In the genomic region with DNA sequence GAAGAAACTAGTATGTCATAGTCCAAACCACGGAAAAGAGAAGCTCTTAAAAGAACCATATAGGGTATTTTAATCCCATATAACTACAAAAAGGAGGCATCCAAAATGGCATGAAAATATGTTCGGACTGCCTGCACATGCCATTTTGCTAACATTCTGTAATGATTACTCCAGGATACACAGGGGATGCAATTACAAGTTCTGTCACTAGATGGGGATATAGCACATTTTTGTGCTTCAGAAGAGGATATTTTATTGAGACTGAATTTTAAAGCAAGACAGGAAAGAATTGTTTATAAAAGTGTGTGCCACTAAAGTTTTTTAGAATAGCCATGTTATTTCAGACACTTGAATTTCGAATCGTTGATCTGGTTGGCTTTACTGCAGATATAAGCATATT, we compare ENCODE assay signal across 8 mouse cellular contexts. TPM values are rescaled to one million over a fixed set of nuclear protein-coding genes. Genes with fewer than 3 reads are reported as not detected.
A peak's percentile ranks its signal among the peaks of the same experiment; 100 is the strongest.
DNase-seq lines count a peak whose midpoint lies in the region; ATAC-seq and TF ChIP-seq lines count a peak whose summit lies in the region.

No protein-coding gene starts in this region.

- no peaks in the 10 kb centered on the region for H3K27me3 ChIP-seq in embryonic facial prominence, embryonic 14.5 days (replicated peaks; ENCODE audit: control insufficient read depth, insufficient read depth, low read length)

- DNase-seq in gastrocnemius, adult 2 months: no peak
- DNase-seq in gastrocnemius, postnatal 10 days: no peak
- peak; percentile 58 for DNase-seq in thymus, postnatal 0 days (ENCODE audit: low spot score)
- DNase-seq in thymus, postnatal 4 days: no peak
- peak; percentile 68 for DNase-seq in embryonic facial prominence, embryonic 14.5 days (ENCODE audit: low spot score)
- DNase-seq in lung, postnatal 36 days: peak; percentile 51
- DNase-seq in adrenal gland, postnatal 14 days: no peak
- DNase-seq in frontal cortex, postnatal 10 days (ENCODE audit: low spot score in 2 of 2): no peak

- H3K4me1 ChIP-seq in embryonic facial prominence, embryonic 14.5 days (ENCODE audit: control insufficient read depth, insufficient read depth, low read length): no peaks in the 10 kb centered on the region

- ATAC-seq in embryonic facial prominence, embryonic 14.5 days (ENCODE audit: low read depth): no peak

- peak; percentile 75 for TF ChIP-seq CTCF in gastrocnemius, adult 2 months (IDR thresholded peaks at IDR 0.05)

- H3K9ac ChIP-seq in embryonic facial prominence, embryonic 14.5 days (ENCODE audit: low read depth, low read length): no peak overlapping the region

- H3K9me3 ChIP-seq in embryonic facial prominence, embryonic 14.5 days (ENCODE audit: control insufficient read depth, low read length): no peaks in the 10 kb centered on the region

- H3K4me2 ChIP-seq in embryonic facial prominence, embryonic 14.5 days (ENCODE audit: low read depth, low read length): peak overlapping the region; percentile 23; the same call in 1 of the 2 replicates

- no peak overlapping the region for H3K27ac ChIP-seq in gastrocnemius, adult 2 months
- H3K27ac ChIP-seq in embryonic facial prominence, embryonic 14.5 days (replicated peaks; ENCODE audit: low read depth, low read length): no peak overlapping the region

- H3K36me3 ChIP-seq in embryonic facial prominence, embryonic 14.5 days (ENCODE audit: control insufficient read depth, insufficient read depth, low read length): 0 out of 2 replicates have a peak, but pooled peaks cover 2% of the 10 kb centered on the region

- H3K4me3 ChIP-seq in gastrocnemius, adult 2 months: no peak overlapping the region
- no peak overlapping the region for H3K4me3 ChIP-seq in embryonic facial prominence, embryonic 14.5 days (ENCODE audit: low read depth, low read length)

- intact Hi-C loops in gastrocnemius, adult 2 months (cut with DNase I): loop anchor here (1.0 kb wide), 1 partner anchor 155 kb away; no protein-coding TSS in a partner anchor

- 4% methylated on average over 4 of the region's 4 CpGs for WGBS in embryonic facial prominence, embryonic 14.5 days

RNA-seq across cellular contexts. Expression of a gene that starts 9.1 kb away (rescaled TPM):
- 100 to 1,000 TPM; 126 to 178 TPM for total RNA-seq in gastrocnemius, adult 2 months (2021)
- total RNA-seq in gastrocnemius, postnatal 10 days (2021): 100 to 1,000 TPM; 189 to 202 TPM
- polyA plus RNA-seq in thymus, postnatal 0 days (2015; fragmentation: Nextera tagmentation; extraction: Ambion mirVana): 474 and 526 TPM in 2 replicates
- 509 and 603 TPM in 2 replicates for polyA plus RNA-seq in embryonic facial prominence, embryonic 14.5 days (2014; fragmentation: Nextera tagmentation; extraction: Ambion mirVana)
- 186 and 218 TPM in 2 replicates for total RNA-seq in adrenal gland, postnatal 14 days (2021)

RNA-seq across cellular contexts. Expression of a gene that starts 33.3 kb away (rescaled TPM):
- under 1 TPM; 0.48 to 0.56 TPM for total RNA-seq in gastrocnemius, adult 2 months (2021)
- total RNA-seq in gastrocnemius, postnatal 10 days (2021): 1 to 10 TPM; 2.1 to 2.8 TPM
- polyA plus RNA-seq in thymus, postnatal 0 days (2015; fragmentation: Nextera tagmentation; extraction: Ambion mirVana): 3.9 and 4.3 TPM in 2 replicates
- 10.4 and 11.7 TPM in 2 replicates for polyA plus RNA-seq in embryonic facial prominence, embryonic 14.5 days (2014; fragmentation: Nextera tagmentation; extraction: Ambion mirVana)
- total RNA-seq in adrenal gland, postnatal 14 days (2021): 2.2 and 3.2 TPM in 2 replicates

Comparison
In these comparisons a context has a peak if more than half of its experiments do, and no peak if none do; other contexts are left out.
1. DNase-seq: peak in thymus, postnatal 0 days (single experiment), embryonic facial prominence, embryonic 14.5 days (single experiment) and lung, postnatal 36 days (single experiment); none in gastrocnemius, adult 2 months (single experiment), gastrocnemius, postnatal 10 days (single experiment), thymus, postnatal 4 days (single experiment), adrenal gland, postnatal 14 days (single experiment) and frontal cortex, postnatal 10 days (0 of 2).